Mouse (Mus musculus) cortical plate, adult 2 months (tissue): Measurements from ENCODE around the gene a.

Source experiments
- CTCF ChIP-seq: fragments of 200-500 bp; IDR thresholded peaks from 2 replicates; pipeline ENCODE4 v1.5.1; 2011; ENCODE audit warnings: mild to moderate bottlenecking, control low read depth, low read length; ENCODE audit not compliant: insufficient read depth; ENCODE audit errors: extremely low read depth
- POLR2A ChIP-seq: fragments of 200-500 bp; IDR thresholded peaks from 2 replicates; pipeline ENCODE4 v1.6.1; 2011; ENCODE audit warnings: mild to moderate bottlenecking, low read length, control low read depth; ENCODE audit not compliant: insufficient read depth; ENCODE audit errors: extremely low read depth

DNA sequence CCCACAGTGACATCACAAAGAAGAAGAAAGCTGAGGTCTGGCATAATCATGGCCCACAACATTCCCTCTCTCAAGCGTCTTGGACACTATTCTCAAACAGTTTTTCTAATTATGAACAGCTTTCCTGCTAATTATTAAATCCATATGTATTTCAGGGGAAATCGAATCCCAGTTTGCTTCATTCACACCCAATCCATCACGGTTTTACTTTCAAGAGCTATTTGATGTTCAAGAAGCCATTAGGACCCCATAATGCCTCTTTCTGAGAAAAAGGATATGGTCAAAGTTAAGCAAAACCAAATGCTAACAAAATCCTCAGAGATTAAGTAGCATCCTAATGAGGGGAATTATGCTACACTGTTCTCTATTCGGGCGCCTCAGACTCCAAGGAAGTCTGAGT, 181.8 kb downstream of the a start:
- no peak for TF ChIP-seq POLR2A
- TF ChIP-seq CTCF, result no peak
